Mouse (Mus musculus): Measurements from ENCODE around the gene Rpl3. TPM values are rescaled to one million over a fixed set of nuclear protein-coding genes. Genes with fewer than 3 reads are reported as not detected.

The Rpl3 gene
- polyA plus RNA-seq, 1 experiment, result not detected

GRCm38 (mm10) chr15:80045749-80046148, 45.9 kb downstream of the Rpl3 start:
- TF ChIP-seq CTCF (IDR thresholded peaks at IDR 0.05; ENCODE audit: insufficient read depth, low read depth, low read length) (no peak), POLR2A (IDR thresholded peaks at IDR 0.05; ENCODE audit: insufficient read depth, low read depth, low read length) (no peak)
- H3K4me1 ChIP-seq (ENCODE audit: control insufficient read depth, insufficient read depth, low read length), result 0 out of 2 replicates have a peak, but pooled peaks cover 5% of the 10 kb centered on the region
- H3K27ac ChIP-seq (ENCODE audit: insufficient read depth, low read depth, low read length), result no peak overlapping the region
- no peak overlapping the region for H3K4me3 ChIP-seq (ENCODE audit: insufficient read depth, low read depth, low read length)
- 100% methylated on average over 2 of the region's 2 CpGs for WGBS

- Histone ChIP-seq H3K4me3 (ENCODE audit: insufficient read depth, low read depth, low read length) (no peak overlapping the region), H3K4me1 (ENCODE audit: control insufficient read depth, insufficient read depth, low read length) (0 out of 2 replicates have a peak, but pooled peaks cover 3% of the 10 kb centered on the region), H3K27ac (ENCODE audit: insufficient read depth, low read depth, low read length) (no peak overlapping the region)
- 94% methylated on average over 10 of the region's 10 CpGs for WGBS
- no peak for TF ChIP-seq POLR2A (IDR thresholded peaks at IDR 0.05; ENCODE audit: insufficient read depth, low read depth, low read length)
- no peak for TF ChIP-seq CTCF (IDR thresholded peaks at IDR 0.05; ENCODE audit: insufficient read depth, low read depth, low read length)
These were observed 47.4 kb downstream of the Rpl3 start for GRCm38 (mm10) chr15:80044249-80044648.

GRCm38 (mm10) chr15:80042152-80042551, 49.5 kb downstream of the Rpl3 start:
- no peak for TF ChIP-seq CTCF (IDR thresholded peaks at IDR 0.05; ENCODE audit: insufficient read depth, low read depth, low read length)
- TF ChIP-seq POLR2A (IDR thresholded peaks at IDR 0.05; ENCODE audit: insufficient read depth, low read depth, low read length), result no peak
- H3K4me1 ChIP-seq (ENCODE audit: control insufficient read depth, insufficient read depth, low read length), result no peaks in the 10 kb centered on the region
- no peak overlapping the region for H3K27ac ChIP-seq (ENCODE audit: insufficient read depth, low read depth, low read length)
- 84% methylated on average over 4 of the region's 4 CpGs for WGBS
- H3K4me3 ChIP-seq (ENCODE audit: insufficient read depth, low read depth, low read length), result no peak overlapping the region

GRCm38 (mm10) chr15:80038110-80038391, 53.6 kb downstream of the Rpl3 start:
- H3K4me1 ChIP-seq (ENCODE audit: control insufficient read depth, insufficient read depth, low read length), result no peaks in the 10 kb centered on the region
- H3K27ac ChIP-seq (ENCODE audit: insufficient read depth, low read depth, low read length), result no peak overlapping the region
- no peak overlapping the region for H3K4me3 ChIP-seq (ENCODE audit: insufficient read depth, low read depth, low read length)
- TF ChIP-seq POLR2A (IDR thresholded peaks at IDR 0.05; ENCODE audit: insufficient read depth, low read depth, low read length) (no peak), CTCF (IDR thresholded peaks at IDR 0.05; ENCODE audit: insufficient read depth, low read depth, low read length) (no peak)
- 100% methylated on average over 2 of the region's 2 CpGs for WGBS

- no peaks in the 10 kb centered on the region for H3K4me1 ChIP-seq (ENCODE audit: control insufficient read depth, insufficient read depth, low read length)
- no peak for TF ChIP-seq POLR2A (IDR thresholded peaks at IDR 0.05; ENCODE audit: insufficient read depth, low read depth, low read length)
- TF ChIP-seq CTCF (IDR thresholded peaks at IDR 0.05; ENCODE audit: insufficient read depth, low read depth, low read length), result no peak
- no peak overlapping the region for H3K27ac ChIP-seq (ENCODE audit: insufficient read depth, low read depth, low read length)
- no peak overlapping the region for H3K4me3 ChIP-seq (ENCODE audit: insufficient read depth, low read depth, low read length)
- 72% methylated on average over 11 of the region's 11 CpGs for WGBS
These were observed 54.2 kb downstream of the Rpl3 start for GRCm38 (mm10) chr15:80037255-80038109.

GRCm38 (mm10) chr15:80035341-80035885, 56.3 kb downstream of the Rpl3 start:
- TF ChIP-seq POLR2A (IDR thresholded peaks at IDR 0.05; ENCODE audit: insufficient read depth, low read depth, low read length) (no peak), CTCF (IDR thresholded peaks at IDR 0.05; ENCODE audit: insufficient read depth, low read depth, low read length) (no peak)
- WGBS, result 86% methylated on average over 6 of the region's 6 CpGs

GRCm38 (mm10) chr15:80034913-80035312, 56.8 kb downstream of the Rpl3 start:
- no peak overlapping the region for H3K4me3 ChIP-seq (ENCODE audit: insufficient read depth, low read depth, low read length)
- TF ChIP-seq CTCF (IDR thresholded peaks at IDR 0.05; ENCODE audit: insufficient read depth, low read depth, low read length) (no peak), POLR2A (IDR thresholded peaks at IDR 0.05; ENCODE audit: insufficient read depth, low read depth, low read length) (no peak)
- H3K27ac ChIP-seq (ENCODE audit: insufficient read depth, low read depth, low read length), result no peak overlapping the region
- H3K4me1 ChIP-seq (ENCODE audit: control insufficient read depth, insufficient read depth, low read length), result no peaks in the 10 kb centered on the region

More at GRCm38 (mm10) chr15:80035341-80035885, 56.3 kb downstream of the Rpl3 start:
- Histone ChIP-seq H3K4me1 (ENCODE audit: control insufficient read depth, insufficient read depth, low read length) (no peaks in the 10 kb centered on the region), H3K4me3 (ENCODE audit: insufficient read depth, low read depth, low read length) (no peak overlapping the region), H3K27ac (ENCODE audit: insufficient read depth, low read depth, low read length) (no peak overlapping the region)

GRCm38 (mm10) chr15:80034366-80034765, 57.3 kb downstream of the Rpl3 start:
- TF ChIP-seq CTCF (IDR thresholded peaks at IDR 0.05; ENCODE audit: insufficient read depth, low read depth, low read length) (no peak), POLR2A (IDR thresholded peaks at IDR 0.05; ENCODE audit: insufficient read depth, low read depth, low read length) (no peak)
- 83% methylated on average over 7 of the region's 7 CpGs for WGBS
- H3K4me3 ChIP-seq (ENCODE audit: insufficient read depth, low read depth, low read length), result no peak overlapping the region
- no peaks in the 10 kb centered on the region for H3K4me1 ChIP-seq (ENCODE audit: control insufficient read depth, insufficient read depth, low read length)
- H3K27ac ChIP-seq (ENCODE audit: insufficient read depth, low read depth, low read length), result no peak overlapping the region

- TF ChIP-seq POLR2A (IDR thresholded peaks at IDR 0.05; ENCODE audit: insufficient read depth, low read depth, low read length) (no peak), CTCF (IDR thresholded peaks at IDR 0.05; ENCODE audit: insufficient read depth, low read depth, low read length) (no peak)
- WGBS, result 90% methylated on average over 4 of the region's 4 CpGs
These were observed 60.5 kb downstream of the Rpl3 start for GRCm38 (mm10) chr15:80031133-80031532.

More at GRCm38 (mm10) chr15:80031133-80031532, 60.5 kb downstream of the Rpl3 start:
- H3K4me1 ChIP-seq (ENCODE audit: control insufficient read depth, insufficient read depth, low read length), result peaks cover 22% of the 10 kb centered on the region
- H3K27ac ChIP-seq (ENCODE audit: insufficient read depth, low read depth, low read length), result no peak overlapping the region
- no peak overlapping the region for H3K4me3 ChIP-seq (ENCODE audit: insufficient read depth, low read depth, low read length)
